Mouse (Mus musculus) gastrocnemius, adult 2 months (tissue): Measurements from ENCODE around the gene Tmem243. TPM values are rescaled to one million over a fixed set of nuclear protein-coding genes. Genes with fewer than 3 reads are reported as not detected.
"Not testable (repeated sequence)": the region's sequence is repeated elsewhere in the genome, so short reads cannot be mapped to it uniquely, and the experiment has no call there.

ENCODE experiments used
- DNase-seq: peaks from one replicate; pipeline ENCODE4 v3.0.0; 2022
- H3K27ac ChIP-seq: fragments of 200-600 bp; 2 replicates; pipeline ENCODE4 v1.8.1; 2022; ENCODE audit warnings: mild to moderate bottlenecking
- H3K4me3 ChIP-seq: fragments of 200-600 bp; 2 replicates; pipeline ENCODE4 v1.8.1; 2022; ENCODE audit warnings: mild to moderate bottlenecking, moderate library complexity
- CTCF ChIP-seq: fragments of 200-600 bp; IDR thresholded peaks from 2 replicates; pipeline ENCODE4 v1.8.1; 2022; ENCODE audit warnings: antibody characterized with exemption, mild to moderate bottlenecking, moderate library complexity
- intact Hi-C: fragments of 180-260 bp; cut with DNase I; formaldehyde crosslinking; loops from one replicate; pipeline ENCODE4 v1.15.1; 2025
- total RNA-seq, 2 experiments: library from RNA; stranded (reverse); gene quantifications; 2 replicates each; pipeline ENCODE4 v1.2.3; 2021

Gene Tmem243
- total RNA-seq, 2 experiments from 2014 or later: 7.5 to 9.5 TPM

DNA sequence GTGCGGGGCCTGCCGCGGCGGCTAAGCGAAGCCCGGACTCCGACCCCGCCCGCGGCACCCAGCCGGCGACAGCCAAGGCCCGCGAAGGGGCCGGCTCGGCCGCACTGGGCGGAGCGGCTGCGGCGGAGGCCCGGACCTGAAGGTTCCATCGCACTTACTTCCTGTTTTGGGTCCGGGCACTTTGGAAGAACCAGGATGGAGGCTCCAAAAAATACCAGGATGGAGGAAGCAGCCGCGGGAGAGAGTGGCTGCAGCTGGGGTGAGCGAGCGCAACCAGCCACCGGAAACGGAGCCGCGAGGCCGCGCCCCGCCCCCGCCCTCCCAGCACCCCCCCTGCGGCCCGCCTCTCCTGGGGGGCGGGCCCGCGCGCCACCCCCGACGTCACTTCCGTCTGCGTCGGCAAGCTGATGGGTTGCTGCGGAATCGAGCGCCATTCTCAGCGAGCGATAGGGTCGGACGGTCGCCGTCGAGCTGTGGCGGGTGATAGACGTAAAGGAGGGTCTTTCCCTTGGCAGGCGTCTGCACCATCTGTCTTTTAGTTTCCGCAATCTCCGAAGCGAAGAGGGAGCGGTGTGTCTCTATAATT, 61.1 kb downstream of the Tmem243 start, which contains the start of gene Dmtf1:
Gene Dmtf1 (minus strand): TSS at position 321 of the 586 bp plus-strand sequence.
- intact Hi-C loops: loop anchor here (5.0 kb wide), 2 partner anchors 164 to 739 kb away; partner anchors contain the start of genes Crot, Dbf4 and Slc25a40
- no peak for TF ChIP-seq CTCF
- H3K4me3 ChIP-seq: peak within 1 kb of the TSS; percentile 99

GRCm38 (mm10) chr5:9162088-9162487, 61.6 kb downstream of the Tmem243 start:
- TF ChIP-seq CTCF: no peak
- no peak for DNase-seq
- intact Hi-C loops: loop anchor here (5.0 kb wide), 2 partner anchors 165 to 740 kb away; partner anchors contain the start of genes Crot, Dbf4 and Slc25a40
- Histone ChIP-seq H3K27ac (peak overlapping the region; percentile 97), H3K4me3 (peak overlapping the region; percentile 99)

More for the DNA sequence above, 61.1 kb downstream of the Tmem243 start, which contains the start of gene Dmtf1:
- DNase-seq: peak; percentile 92
- peak within 1 kb of the TSS; percentile 97 for H3K27ac ChIP-seq

- no peak overlapping the region for H3K4me3 ChIP-seq
- no peak for DNase-seq
- no peak for TF ChIP-seq CTCF
- intact Hi-C loops: loop anchor here (5.0 kb wide), 2 partner anchors 166 to 741 kb away; partner anchors contain the start of genes Crot, Dbf4 and Slc25a40
- no peak overlapping the region for H3K27ac ChIP-seq
Measured at GRCm38 (mm10) chr5:9163411-9163810, 62.9 kb downstream of the Tmem243 start.

DNA sequence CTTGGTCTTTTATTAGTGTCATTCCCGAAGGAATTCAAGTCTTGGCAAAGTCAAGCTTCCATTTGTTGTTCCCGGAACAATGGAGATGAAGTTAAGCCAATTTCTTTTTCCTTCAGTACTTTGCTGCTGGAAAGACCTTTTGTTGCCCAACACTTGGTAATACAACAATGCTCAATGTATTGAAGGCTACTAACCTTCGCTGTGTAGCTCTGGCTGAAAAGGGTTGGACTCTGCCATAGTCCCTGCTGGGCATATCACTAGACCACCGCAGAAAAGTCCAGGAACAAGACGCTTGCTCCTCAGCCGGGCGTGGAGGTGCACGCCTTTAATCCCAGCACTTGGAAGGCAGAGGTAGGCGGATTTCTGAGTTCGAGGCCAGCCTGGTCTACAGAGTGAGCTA, 64.7 kb downstream of the Tmem243 start:
- H3K4me3 ChIP-seq, DNase-seq, intact Hi-C loops, H3K27ac ChIP-seq: not testable (repeated sequence)

DNA sequence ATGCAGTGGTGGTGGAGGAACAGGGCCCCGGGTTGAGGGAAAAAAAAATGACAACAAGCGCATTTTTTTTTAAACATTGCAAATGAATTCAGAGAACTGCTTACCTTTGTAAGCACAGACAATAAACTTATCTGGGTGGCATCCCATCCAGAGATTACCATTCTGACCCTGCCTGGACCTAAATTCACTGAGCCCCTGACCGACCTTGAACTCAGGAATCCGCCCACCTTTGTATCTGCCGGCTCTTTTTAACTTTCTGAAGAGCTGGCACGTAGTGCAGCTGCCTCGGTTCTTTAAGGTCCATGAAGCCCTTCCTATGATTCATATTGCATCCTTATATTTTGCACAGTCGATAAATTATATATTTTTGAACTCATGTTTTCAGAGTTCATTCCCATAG, 65.9 kb downstream of the Tmem243 start:
- intact Hi-C loops: no loop called here
- no peak for DNase-seq
- Histone ChIP-seq H3K27ac (no peak overlapping the region), H3K4me3 (no peak overlapping the region)
- TF ChIP-seq CTCF: no peak

DNA sequence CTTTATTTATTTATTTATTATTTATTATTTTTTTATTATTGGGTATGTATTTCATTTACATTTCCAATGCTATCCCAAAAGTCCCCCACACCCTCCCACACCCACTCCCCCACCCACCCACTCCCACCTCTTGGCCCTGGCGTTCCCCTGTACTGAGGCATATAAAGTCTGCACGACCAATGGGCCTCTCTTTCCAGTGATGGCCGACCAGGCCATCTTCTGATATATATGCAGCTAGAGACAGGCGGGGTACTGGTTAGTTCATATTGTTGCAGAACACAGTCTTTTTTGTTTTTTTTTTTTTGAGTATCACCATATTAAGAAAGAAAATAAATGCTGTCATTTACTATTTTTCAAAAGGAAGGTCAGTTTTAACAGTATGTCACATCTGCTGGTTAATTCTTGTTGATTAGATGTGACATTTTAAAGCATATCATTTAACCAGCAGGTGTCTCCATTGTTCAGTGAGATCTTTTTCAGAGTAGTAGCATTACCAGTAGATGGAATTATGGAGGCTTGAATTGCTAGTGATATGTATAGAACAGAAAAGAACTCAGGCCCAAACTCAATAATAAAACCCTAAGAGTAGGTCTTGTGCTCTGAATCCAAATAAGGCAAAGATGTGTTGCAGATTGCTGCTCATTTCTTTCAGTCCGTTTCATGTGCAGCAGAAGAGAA, 69.0 kb downstream of the Tmem243 start:
- intact Hi-C loops, H3K4me3 ChIP-seq, DNase-seq, H3K27ac ChIP-seq: not testable (repeated sequence)
- TF ChIP-seq CTCF: peak; percentile 43

- intact Hi-C loops: no loop called here
- no peak for DNase-seq
- no peak for TF ChIP-seq CTCF
- Histone ChIP-seq H3K27ac (no peak overlapping the region), H3K4me3 (no peak overlapping the region)
Measured at GRCm38 (mm10) chr5:9173295-9173694, 72.8 kb downstream of the Tmem243 start.

DNA sequence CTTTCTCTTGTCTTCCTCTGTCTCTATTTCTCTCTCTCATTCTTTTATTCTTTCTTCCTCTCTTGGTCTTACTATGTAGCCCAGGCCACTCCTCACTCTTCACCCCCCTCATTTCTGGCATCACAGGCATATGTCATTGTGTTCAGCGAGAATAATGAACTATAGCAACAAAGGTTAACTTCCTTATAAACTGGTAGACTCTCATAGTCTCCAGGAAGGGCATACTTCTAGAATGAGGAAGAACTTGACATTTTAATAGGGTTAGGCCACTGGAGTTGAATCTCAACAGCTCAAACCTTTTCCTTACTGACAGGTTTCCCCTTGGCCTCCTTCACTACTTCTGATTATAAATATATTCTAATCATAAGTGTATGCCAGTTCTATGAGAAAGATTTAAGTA, 86.0 kb downstream of the Tmem243 start:
- DNase-seq: no peak
- intact Hi-C loops: no loop called here
- Histone ChIP-seq H3K4me3 (no peak overlapping the region), H3K27ac (no peak overlapping the region)
- no peak for TF ChIP-seq CTCF

Other genes starting within 250 kb of the Tmem243 start
- 10 to 100 TPM; 93.8 to 94.7 TPM for gene Abcb4, start 207.0 kb upstream of the Tmem243 start, total RNA-seq
- 10 to 100 TPM; 17.1 to 36.0 TPM for gene Crot, start 103.3 kb upstream of the Tmem243 start, total RNA-seq
- 1 to 10 TPM; 9.5 to 10.0 TPM for gene Dmtf1, start 61.1 kb downstream of the Tmem243 start, total RNA-seq
- under 1 TPM in 1 of 2 experiments, not detected in 1; 0.11 TPM for gene 9330182L06Rik, start 165.4 kb downstream of the Tmem243 start, total RNA-seq